Mouse (Mus musculus) erythroblast, embryonic 14.5 days (primary cell): ENCODE data around the gene 4930562C15Rik.

Experiments
- GATA1 ChIP-seq: IDR thresholded peaks from 2 replicates; pipeline ENCODE4 v1.6.1; 2012; ENCODE audit warnings: low read length, inconsistent platforms, mixed read lengths
- TAL1 ChIP-seq: IDR thresholded peaks from 3 replicates; pipeline ENCODE4 v1.6.1; 2012; ENCODE audit warnings: low read length, inconsistent platforms, mixed read lengths

- no peak for TF ChIP-seq GATA1
- peak; percentile 30; the same call in 1 of the 3 replicates for TF ChIP-seq TAL1
Observed at GRCm38 (mm10) chr16:4896249-4897027, 61.2 kb downstream of the 4930562C15Rik start.
